Mouse (Mus musculus): ENCODE measurements around the gene Gstcd.

Gstcd gene

DNA sequence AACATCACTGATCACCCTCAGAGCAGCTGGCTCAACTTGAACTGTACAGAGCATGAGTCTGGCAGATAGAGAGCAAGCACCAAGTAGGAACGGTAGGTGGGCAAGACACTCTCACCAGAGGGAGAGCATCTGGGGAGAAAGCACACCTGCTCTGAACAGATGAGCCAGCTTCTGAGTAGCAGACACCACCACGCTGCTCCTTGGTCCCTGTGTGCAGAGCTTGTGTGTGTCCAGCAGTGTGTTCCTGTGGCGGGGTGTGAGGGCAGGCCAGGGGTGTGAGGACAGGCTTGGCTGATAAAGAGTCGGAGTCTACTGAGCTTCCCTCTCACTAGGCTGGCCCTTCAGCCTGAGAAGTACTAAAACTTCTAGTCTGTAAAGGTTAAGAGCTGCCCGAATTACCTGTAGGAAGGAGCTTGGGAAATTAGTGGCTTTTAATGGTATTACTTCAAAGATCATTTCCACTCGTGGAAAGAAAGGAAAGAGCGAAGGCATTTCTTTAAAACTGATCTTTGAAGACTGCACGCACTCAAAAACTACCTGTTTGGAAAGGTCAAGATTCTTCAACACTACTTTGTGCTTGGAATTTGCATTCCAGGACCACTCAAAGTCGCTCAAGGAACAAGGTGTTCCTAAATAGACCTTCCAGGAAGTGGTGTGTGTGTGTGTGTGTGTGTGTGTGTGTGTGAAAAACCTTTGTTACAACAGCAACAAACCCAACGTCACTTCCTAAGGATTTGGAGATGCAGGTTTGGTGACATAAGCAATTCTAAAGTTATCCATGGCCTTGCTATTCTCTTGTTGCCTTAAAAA is 151.4 kb downstream of the Gstcd start:
- DNase-seq (ENCODE audit: low spot score) = no peak

DNA sequence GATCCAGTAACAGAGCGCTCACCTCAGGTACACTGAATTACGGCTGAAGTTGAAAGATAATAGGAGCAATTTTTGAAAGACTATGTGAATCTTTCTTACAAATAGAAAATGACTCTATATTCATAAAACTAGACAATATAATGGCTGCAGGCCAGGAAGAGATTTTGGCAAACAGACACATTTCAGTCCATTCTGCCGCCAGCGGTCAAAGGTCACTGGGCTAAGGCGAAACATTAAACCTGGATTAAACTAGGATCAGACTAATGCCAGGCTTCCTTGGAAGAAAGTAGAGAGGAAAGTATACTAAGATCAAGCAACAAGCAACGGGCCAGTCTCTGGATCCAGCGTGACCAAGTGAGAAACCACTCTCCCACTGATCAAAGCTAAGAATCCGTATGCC is 152.8 kb downstream of the Gstcd start:
- no peak for DNase-seq (ENCODE audit: low spot score)

DNA sequence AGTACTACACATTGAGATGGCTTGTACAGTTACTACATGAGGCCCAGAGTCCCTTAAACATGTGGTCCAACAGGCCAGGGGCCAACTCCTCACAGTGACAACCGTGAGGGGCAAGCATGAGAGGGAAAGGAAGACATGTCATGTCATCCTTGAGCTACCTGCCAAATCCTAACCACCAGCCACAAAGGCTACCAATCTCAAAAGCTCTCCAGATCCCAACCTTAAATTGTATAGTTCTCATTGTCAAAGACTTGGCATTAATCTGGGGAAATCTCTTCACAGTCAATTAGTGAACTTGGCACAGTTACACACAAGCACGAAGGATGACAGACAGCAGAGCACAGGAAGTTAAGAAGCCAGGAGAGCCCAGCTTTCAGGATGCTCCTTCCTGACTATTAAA is 157.2 kb downstream of the Gstcd start:
- DNase-seq (ENCODE audit: low spot score) = no peak
